Mouse (Mus musculus) liver, adult 2 months (tissue): ENCODE results near the gene Efnb2.

Experiments
- CTCF ChIP-seq: fragments of 200-500 bp; IDR thresholded peaks from 2 replicates; pipeline ENCODE4 v1.5.1; 2011; ENCODE audit warnings: low read depth, low read length, control low read depth
- POLR2A ChIP-seq: fragments of 200-500 bp; IDR thresholded peaks from 2 replicates; pipeline ENCODE4 v1.6.1; 2011; ENCODE audit warnings: low read length, control low read depth; ENCODE audit not compliant: insufficient read depth; ENCODE audit errors: extremely low read depth

DNA sequence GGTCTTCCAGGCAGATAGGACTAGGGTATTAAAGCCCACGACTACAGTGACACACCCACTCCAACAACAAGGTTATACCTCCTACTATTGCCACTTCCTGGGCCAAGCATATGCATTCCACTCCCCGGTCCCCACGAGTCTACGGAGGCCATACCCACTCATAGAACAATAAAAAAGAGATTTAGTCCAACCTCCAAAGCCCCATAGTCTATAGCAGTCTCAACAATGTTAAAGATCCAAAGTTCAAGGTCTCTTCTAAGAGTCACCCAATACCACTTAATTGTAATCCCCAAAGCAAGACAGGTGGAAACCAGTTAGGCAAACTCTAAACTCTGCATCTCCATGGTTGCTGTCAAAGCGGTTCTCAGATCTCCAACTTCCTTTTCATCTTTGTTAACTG is 13.8 kb upstream of the Efnb2 start:
- TF ChIP-seq CTCF (no peak), POLR2A (no peak)
